ENCODE assay signal across 10 mouse cellular contexts in genomic region chr1:59333860-59334561, GRCm38 (mm10).
DNase-seq lines count a peak whose midpoint lies in the region; ATAC-seq and TF ChIP-seq lines count a peak whose summit lies in the region.
"Had no signal": no experiment of that assay in that cellular context is flagged by ENCODE, and none has a peak within 500 bp of the region (broad histone marks: within the 10 kb centered on the region; RNA-seq: fewer than 3 reads in every experiment).

No protein-coding gene starts in this region.

- H3K27ac ChIP-seq in hindbrain, embryonic 13.5 days = peak overlapping the region; percentile 24; the same call in 1 of the 2 replicates
- no peak overlapping the region for H3K27ac ChIP-seq in hindbrain, embryonic 16.5 days (ENCODE audit: low read depth, low read length)
- peak overlapping the region; percentile 60 for H3K27ac ChIP-seq in embryonic facial prominence, embryonic 10.5 days (replicated peaks)
- no peak overlapping the region for H3K27ac ChIP-seq in heart, postnatal 0 days (ENCODE audit: low read depth)
- H3K27ac ChIP-seq in neural tube, embryonic 11.5 days (ENCODE audit: low read depth, low read length) = peak overlapping the region; percentile 31; the same call in 1 of the 2 replicates
- no peak overlapping the region for H3K27ac ChIP-seq in liver, embryonic 11.5 days (ENCODE audit: low read depth, low read length)
- H3K27ac ChIP-seq: heart, adult 2 months had no signal

- WGBS in hindbrain, embryonic 13.5 days = 38% methylated on average over 10 of the region's 10 CpGs
- WGBS in hindbrain, embryonic 16.5 days = 35% methylated on average over 10 of the region's 10 CpGs
- 38% methylated on average over 10 of the region's 10 CpGs for WGBS in embryonic facial prominence, embryonic 10.5 days
- WGBS in heart, postnatal 0 days = 54% methylated on average over 10 of the region's 10 CpGs
- WGBS in neural tube, embryonic 11.5 days = 15% methylated on average over 10 of the region's 10 CpGs
- WGBS in liver, embryonic 11.5 days = 61% methylated on average over 10 of the region's 10 CpGs

- no peaks in the 10 kb centered on the region for H3K9me3 ChIP-seq in hindbrain, embryonic 13.5 days
- H3K9me3 ChIP-seq in hindbrain, embryonic 16.5 days (ENCODE audit: control insufficient read depth, low read length) = no peaks in the 10 kb centered on the region
- H3K9me3 ChIP-seq in embryonic facial prominence, embryonic 10.5 days = no peaks in the 10 kb centered on the region
- H3K9me3 ChIP-seq in heart, postnatal 0 days (replicated peaks; ENCODE audit: control insufficient read depth, low read length) = no peaks in the 10 kb centered on the region
- H3K9me3 ChIP-seq in neural tube, embryonic 11.5 days (ENCODE audit: control insufficient read depth, low read length) = no peaks in the 10 kb centered on the region
- H3K9me3 ChIP-seq in liver, embryonic 11.5 days (ENCODE audit: control insufficient read depth, low read length) = no peaks in the 10 kb centered on the region

- no peak for TF ChIP-seq EP300 in heart, postnatal 0 days (IDR thresholded peaks at IDR 0.05; ENCODE audit: low read depth)

- no peak overlapping the region for H3K4me2 ChIP-seq in hindbrain, embryonic 13.5 days
- H3K4me2 ChIP-seq in hindbrain, embryonic 16.5 days (ENCODE audit: low read length) = no peak overlapping the region
- H3K4me2 ChIP-seq in heart, postnatal 0 days (ENCODE audit: low read depth, low read length) = no peak overlapping the region
- H3K4me2 ChIP-seq in neural tube, embryonic 11.5 days (ENCODE audit: low read depth) = no peak overlapping the region
- no peak overlapping the region for H3K4me2 ChIP-seq in liver, embryonic 11.5 days

- H3K4me3 ChIP-seq in hindbrain, embryonic 13.5 days = no peak overlapping the region
- H3K4me3 ChIP-seq in hindbrain, embryonic 16.5 days (ENCODE audit: low read length) = no peak overlapping the region
- no peak overlapping the region for H3K4me3 ChIP-seq in embryonic facial prominence, embryonic 10.5 days
- no peak overlapping the region for H3K4me3 ChIP-seq in heart, postnatal 0 days (ENCODE audit: low read depth, low read length)
- H3K4me3 ChIP-seq in neural tube, embryonic 11.5 days (ENCODE audit: low read depth, low read length) = no peak overlapping the region
- no peak overlapping the region for H3K4me3 ChIP-seq in liver, embryonic 11.5 days (ENCODE audit: low read depth, low read length)
- H3K4me3 ChIP-seq: heart, adult 2 months had no signal

- H3K9ac ChIP-seq in hindbrain, embryonic 13.5 days = no peak overlapping the region
- H3K9ac ChIP-seq in hindbrain, embryonic 16.5 days (ENCODE audit: low read depth, low read length) = no peak overlapping the region
- no peak overlapping the region for H3K9ac ChIP-seq in heart, postnatal 0 days (replicated peaks; ENCODE audit: low read depth, low read length)
- H3K9ac ChIP-seq in neural tube, embryonic 11.5 days (ENCODE audit: low read length) = no peak overlapping the region
- no peak overlapping the region for H3K9ac ChIP-seq in liver, embryonic 11.5 days (ENCODE audit: low read depth, low read length)

- H3K36me3 ChIP-seq in hindbrain, embryonic 13.5 days = no peaks in the 10 kb centered on the region
- no peaks in the 10 kb centered on the region for H3K36me3 ChIP-seq in hindbrain, embryonic 16.5 days (ENCODE audit: control insufficient read depth, insufficient read depth, low read length)
- no peaks in the 10 kb centered on the region for H3K36me3 ChIP-seq in embryonic facial prominence, embryonic 10.5 days (replicated peaks)
- H3K36me3 ChIP-seq in heart, postnatal 0 days (replicated peaks; ENCODE audit: control insufficient read depth, insufficient read depth, low read length) = no peaks in the 10 kb centered on the region
- H3K36me3 ChIP-seq in neural tube, embryonic 11.5 days (ENCODE audit: control insufficient read depth, insufficient read depth, low read length) = no peaks in the 10 kb centered on the region
- H3K36me3 ChIP-seq in liver, embryonic 11.5 days (ENCODE audit: control insufficient read depth, insufficient read depth, low read length) = no peaks in the 10 kb centered on the region

- no peak for TF ChIP-seq CTCF in heart, postnatal 0 days (IDR thresholded peaks at IDR 0.05; ENCODE audit: low read depth)

- ATAC-seq in hindbrain, embryonic 13.5 days (ENCODE audit: low FRiP score) = no peak
- ATAC-seq in hindbrain, embryonic 16.5 days = no peak
- ATAC-seq in heart, postnatal 0 days (ENCODE audit: insufficient read depth, low read depth) = peak; percentile 47; the same call in 1 of the 2 replicates
- peak; percentile 53 for ATAC-seq in neural tube, embryonic 11.5 days (ENCODE audit: insufficient read depth, low FRiP score, low TSS enrichment)
- no peak for ATAC-seq in liver, embryonic 11.5 days (replicated peaks; ENCODE audit: low FRiP score)

- H3K27me3 ChIP-seq in hindbrain, embryonic 13.5 days = no peaks in the 10 kb centered on the region
- no peaks in the 10 kb centered on the region for H3K27me3 ChIP-seq in hindbrain, embryonic 16.5 days (replicated peaks; ENCODE audit: control insufficient read depth, insufficient read depth, low read length)
- H3K27me3 ChIP-seq in embryonic facial prominence, embryonic 10.5 days (replicated peaks; ENCODE audit: low read depth, poor library complexity, severe bottlenecking) = peaks cover 10% of the 10 kb centered on the region; the same call in 1 of the 2 replicates
- no peaks in the 10 kb centered on the region for H3K27me3 ChIP-seq in heart, postnatal 0 days (ENCODE audit: control insufficient read depth, insufficient read depth, low read length)
- H3K27me3 ChIP-seq in neural tube, embryonic 11.5 days (ENCODE audit: control insufficient read depth, insufficient read depth, low read length) = no peaks in the 10 kb centered on the region
- no peaks in the 10 kb centered on the region for H3K27me3 ChIP-seq in liver, embryonic 11.5 days (replicated peaks; ENCODE audit: control insufficient read depth, insufficient read depth, low read length)

- DNase-seq in embryonic facial prominence, embryonic 10.5 days (ENCODE audit: low spot score) = peak; percentile 67
- no peak for DNase-seq in heart, postnatal 0 days (ENCODE audit: low spot score)
- DNase-seq in neural tube, embryonic 11.5 days (ENCODE audit: low spot score) = peak; percentile 36
- DNase-seq in layer of hippocampus, adult 9-11 months = no peak
- DNase-seq in liver, embryonic 11.5 days (ENCODE audit: low spot score) = no peak
- DNase-seq in spleen, postnatal 10 days (ENCODE audit: low spot score in 2 of 2) = no peak
- DNase-seq: layer of hippocampus, postnatal 36 days had no signal

- peaks cover 26% of the 10 kb centered on the region for H3K4me1 ChIP-seq in hindbrain, embryonic 13.5 days (replicated peaks)
- H3K4me1 ChIP-seq in hindbrain, embryonic 16.5 days (ENCODE audit: control insufficient read depth, insufficient read depth, low read depth, low read length) = peaks cover 21% of the 10 kb centered on the region
- peaks cover 54% of the 10 kb centered on the region for H3K4me1 ChIP-seq in embryonic facial prominence, embryonic 10.5 days
- 0 out of 2 replicates have a peak, but pooled peaks cover 5% of the 10 kb centered on the region for H3K4me1 ChIP-seq in heart, postnatal 0 days (ENCODE audit: control insufficient read depth, insufficient read depth)
- H3K4me1 ChIP-seq in neural tube, embryonic 11.5 days (ENCODE audit: control insufficient read depth, insufficient read depth, low read length) = peaks cover 29% of the 10 kb centered on the region
- H3K4me1 ChIP-seq in liver, embryonic 11.5 days (replicated peaks; ENCODE audit: control insufficient read depth, insufficient read depth, low read length) = no peaks in the 10 kb centered on the region

Comparison
In these comparisons a context has a peak if more than half of its experiments do, and no peak if none do; other contexts are left out.
1. H3K27ac ChIP-seq: peak in hindbrain, embryonic 13.5 days (single experiment), embryonic facial prominence, embryonic 10.5 days (single experiment) and neural tube, embryonic 11.5 days (single experiment); none in hindbrain, embryonic 16.5 days (single experiment), heart, postnatal 0 days (single experiment) and liver, embryonic 11.5 days (single experiment).
2. ATAC-seq: peak in heart, postnatal 0 days (single experiment) and neural tube, embryonic 11.5 days (single experiment); none in hindbrain, embryonic 13.5 days (single experiment), hindbrain, embryonic 16.5 days (single experiment) and liver, embryonic 11.5 days (single experiment).
3. DNase-seq: peak in embryonic facial prominence, embryonic 10.5 days (single experiment) and neural tube, embryonic 11.5 days (single experiment); none in heart, postnatal 0 days (single experiment), layer of hippocampus, adult 9-11 months (single experiment), liver, embryonic 11.5 days (single experiment) and spleen, postnatal 10 days (0 of 2).